Mouse (Mus musculus) neural tube, embryonic 13.5 days (tissue): ENCODE data around the gene Uqcc2. TPM values are rescaled to one million over a fixed set of nuclear protein-coding genes. Genes with fewer than 3 reads are reported as not detected.

Source experiments
- microRNA-seq: library from miRNA; unstranded; fragments of <30 nt; microRNA quantifications from one replicate; pipeline ENCODE4, GENCODE M21; 2016
- polyA plus RNA-seq: library from polyadenylated mRNA; unstranded; fragments of >200 nt; fragmentation: Nextera tagmentation; extraction: Ambion mirVana; gene quantifications from 2 replicates; pipeline ENCODE4 v1.2.1, GENCODE M21; 2015

Gene Uqcc2
- polyA plus RNA-seq, 1 experiment from 2014 or later = 313 TPM

Small RNA genes lying within 50 kb of the gene (microRNA-seq; reads per million reads assigned to microRNA genes)
- not detected for gene Mir7677

Other genes starting within 250 kb of the Uqcc2 start
- 2.5 and 3.2 TPM in 2 replicates for gene Kifc5b, start 216.8 kb downstream of the Uqcc2 start, polyA plus RNA-seq
- gene Phf1, start 200.9 kb downstream of the Uqcc2 start, polyA plus RNA-seq = 17.3 and 19.1 TPM in 2 replicates
- gene Cuta, start 194.3 kb downstream of the Uqcc2 start, polyA plus RNA-seq = 141 and 147 TPM in 2 replicates
- 4.1 and 4.9 TPM in 2 replicates for gene Syngap1, start 192.7 kb downstream of the Uqcc2 start, polyA plus RNA-seq
- 17.8 and 19.8 TPM in 2 replicates for gene Zbtb9, start 160.7 kb downstream of the Uqcc2 start, polyA plus RNA-seq
- 2.8 and 3.3 TPM in 2 replicates for gene Bak1, start 104.9 kb downstream of the Uqcc2 start, polyA plus RNA-seq
- gene Itpr3, start 76.6 kb downstream of the Uqcc2 start, polyA plus RNA-seq = 1.4 and 1.5 TPM in 2 replicates
- gene Ip6k3, start 33.9 kb upstream of the Uqcc2 start, polyA plus RNA-seq = 0.18 and 0.61 TPM in 2 replicates
- gene Lemd2, start 70.6 kb upstream of the Uqcc2 start, polyA plus RNA-seq = 16.2 and 18.6 TPM in 2 replicates